Mouse (Mus musculus): ENCODE measurements around the gene Erc1. TPM values are rescaled to one million over a fixed set of nuclear protein-coding genes. Genes with fewer than 3 reads are reported as not detected.

Erc1 gene
- 7.3 and 8.7 TPM in 2 replicates for polyA plus RNA-seq (2012; rRNA removed)

DNA sequence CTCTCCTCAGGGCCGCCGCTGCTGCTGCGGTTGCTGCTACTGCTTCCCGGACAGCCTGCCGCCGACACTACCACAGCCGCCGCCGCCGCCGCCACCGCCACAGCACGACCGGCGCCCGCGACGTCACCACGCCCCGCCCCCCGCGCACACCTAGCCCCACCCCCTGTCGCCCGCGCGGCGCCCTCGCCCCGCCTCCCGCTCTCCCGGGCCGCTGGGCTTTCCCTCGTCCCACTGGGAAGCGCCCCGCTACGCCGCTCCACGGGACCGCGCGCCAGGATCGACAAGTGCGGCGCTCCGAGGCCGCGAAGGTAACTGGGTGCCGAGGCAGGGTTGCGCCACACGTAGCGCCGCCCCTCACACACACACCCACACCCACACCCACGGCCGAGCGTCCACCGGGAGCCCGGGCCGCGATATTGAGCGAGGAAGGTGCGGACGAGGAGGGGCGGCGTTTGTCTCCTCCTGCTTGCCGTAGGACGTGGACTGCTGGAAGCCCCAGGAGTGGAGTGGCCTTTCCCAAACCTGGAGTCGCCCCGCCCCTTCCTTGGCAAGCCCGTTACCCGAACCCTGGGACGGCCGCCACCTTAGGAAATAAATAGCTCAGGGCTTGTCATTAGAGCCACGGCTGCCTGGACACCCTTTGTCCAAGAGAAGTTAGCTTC lies at the start of gene Erc1:
TSS of gene Erc1 (minus strand) at position 134 of the 662 bp plus-strand sequence.
- peak; percentile 93 for DNase-seq
- TF ChIP-seq POLR2A (IDR thresholded peaks at IDR 0.05; ENCODE audit: borderline replicate concordance, extremely low read depth, low read depth, low read length) (no peak), CTCF (IDR thresholded peaks at IDR 0.05; ENCODE audit: insufficient read depth, low read length) (no peak)
- WGBS, result under 1% methylated on average over 70 of the region's 73 CpGs
- peak within 1 kb of the TSS; percentile 95 for H3K4me3 ChIP-seq (replicated peaks; ENCODE audit: extremely low read depth, low read depth, low read length)
- peaks cover 2% of the 10 kb centered on the region for H3K4me1 ChIP-seq (ENCODE audit: control insufficient read depth, insufficient read depth, low read length)

DNA sequence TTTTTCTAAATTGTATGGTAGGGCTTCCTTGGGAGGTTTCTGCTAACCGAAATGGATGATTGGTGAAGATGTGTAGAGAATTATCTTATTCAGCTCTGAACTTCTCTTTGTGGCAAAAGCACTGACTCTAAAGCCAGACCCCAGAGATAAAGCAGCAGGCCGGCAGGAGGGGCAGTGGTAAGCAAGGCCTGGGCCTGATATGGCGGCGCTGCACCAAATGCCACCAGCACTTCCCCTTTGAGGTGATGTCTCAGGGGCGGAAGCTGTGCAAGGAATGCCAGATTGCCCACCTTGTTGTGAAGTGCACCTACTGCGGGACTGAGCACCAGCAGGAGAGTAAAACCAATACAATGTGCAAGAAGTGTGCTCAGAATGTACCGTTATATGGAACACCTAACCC lies 44.7 kb upstream of the Erc1 start:
- no peak for DNase-seq
- Histone ChIP-seq H3K4me1 (ENCODE audit: control insufficient read depth, insufficient read depth, low read length) (no peaks in the 10 kb centered on the region), H3K4me3 (replicated peaks; ENCODE audit: extremely low read depth, low read depth, low read length) (no peak overlapping the region)
- WGBS, result 70% methylated on average over 7 of the region's 7 CpGs
- TF ChIP-seq CTCF (IDR thresholded peaks at IDR 0.05; ENCODE audit: insufficient read depth, low read length), result no peak

DNA sequence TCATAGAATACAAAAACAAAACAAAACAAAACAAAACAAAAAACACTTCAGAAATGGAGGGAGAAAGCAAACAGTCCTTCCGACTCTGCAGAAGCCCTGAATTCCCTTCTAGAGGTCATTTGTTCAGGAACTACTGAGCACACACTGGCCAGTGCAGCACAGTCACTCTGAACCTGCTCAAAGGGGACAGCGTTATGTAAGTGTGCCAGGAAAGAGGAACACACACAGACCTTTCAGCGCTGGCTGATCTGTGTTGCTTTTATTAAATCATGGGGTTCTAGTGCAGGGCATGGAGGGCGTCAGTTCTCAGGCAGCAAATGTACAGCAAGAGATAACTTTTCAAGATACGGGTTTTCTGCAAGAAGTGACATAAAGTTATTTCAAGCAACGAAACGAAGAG lies 35.2 kb upstream of the Erc1 start:
- no peak for TF ChIP-seq CTCF (IDR thresholded peaks at IDR 0.05; ENCODE audit: insufficient read depth, low read length)
- no peak for TF ChIP-seq POLR2A (IDR thresholded peaks at IDR 0.05; ENCODE audit: borderline replicate concordance, extremely low read depth, low read depth, low read length)
- 54% methylated on average over 7 of the region's 7 CpGs for WGBS
- no peak for DNase-seq
- Histone ChIP-seq H3K4me3 (replicated peaks; ENCODE audit: extremely low read depth, low read depth, low read length) (no peak overlapping the region), H3K4me1 (ENCODE audit: control insufficient read depth, insufficient read depth, low read length) (no peaks in the 10 kb centered on the region)

DNA sequence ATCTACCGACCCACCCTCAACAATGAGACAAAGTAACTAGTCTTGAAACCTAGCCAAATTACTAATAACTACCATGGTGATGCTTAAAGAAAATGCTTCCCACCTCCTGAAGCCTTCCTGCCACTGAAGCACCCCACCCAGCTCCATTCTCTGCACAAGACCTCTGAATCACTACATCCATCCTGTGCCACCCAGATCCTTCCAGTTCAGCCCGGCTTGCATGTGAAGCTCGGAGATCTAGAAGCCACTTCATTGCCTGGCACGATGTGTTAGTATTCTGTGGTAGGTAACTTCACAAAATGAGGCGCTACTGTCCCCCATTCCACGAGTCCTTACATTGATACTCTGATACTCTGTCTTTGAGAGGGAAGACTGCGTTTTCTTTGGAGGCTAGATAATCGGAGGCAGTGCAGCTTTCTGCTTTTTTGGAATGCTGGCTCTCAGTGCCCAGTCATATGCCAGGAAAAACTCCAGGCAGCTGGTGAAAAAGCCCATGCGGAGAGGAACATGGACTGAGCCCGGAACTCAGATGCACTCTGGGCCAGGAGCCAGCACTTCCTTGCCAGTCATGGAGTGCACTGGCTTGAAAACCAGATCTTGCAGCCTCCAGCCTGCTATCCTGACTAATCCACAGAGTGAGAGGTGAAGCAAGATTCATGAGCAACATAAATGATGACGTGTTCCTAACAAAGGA lies 16.5 kb upstream of the Erc1 start:
- TF ChIP-seq CTCF (IDR thresholded peaks at IDR 0.05; ENCODE audit: insufficient read depth, low read length) (no peak), POLR2A (IDR thresholded peaks at IDR 0.05; ENCODE audit: borderline replicate concordance, extremely low read depth, low read depth, low read length) (no peak)
- Histone ChIP-seq H3K4me1 (ENCODE audit: control insufficient read depth, insufficient read depth, low read length) (no peaks in the 10 kb centered on the region), H3K4me3 (replicated peaks; ENCODE audit: extremely low read depth, low read depth, low read length) (no peak overlapping the region)
- WGBS, result 68% methylated on average over 11 of the region's 11 CpGs
- no peak for DNase-seq

DNA sequence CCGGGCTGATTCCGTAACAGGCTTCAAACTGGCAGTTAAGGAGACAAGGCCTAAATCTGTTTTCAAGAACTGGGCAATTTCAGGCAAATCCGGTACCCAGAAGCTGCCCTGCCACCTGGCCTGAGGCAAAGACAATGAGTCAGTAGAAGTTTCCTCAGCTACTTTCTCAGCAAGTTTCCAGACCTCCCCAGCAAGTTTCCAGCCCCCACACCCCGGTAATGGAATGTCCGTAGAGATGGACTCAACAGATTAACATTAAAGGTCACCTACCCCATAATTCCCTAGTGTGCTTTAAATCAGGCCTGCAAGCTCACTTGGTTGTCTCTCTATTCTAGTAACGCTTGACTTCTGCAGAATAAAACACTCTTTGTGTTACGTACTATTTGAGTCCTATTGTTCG lies 13.6 kb upstream of the Erc1 start:
- no peak for DNase-seq
- H3K4me3 ChIP-seq (replicated peaks; ENCODE audit: extremely low read depth, low read depth, low read length), result no peak overlapping the region
- TF ChIP-seq POLR2A (IDR thresholded peaks at IDR 0.05; ENCODE audit: borderline replicate concordance, extremely low read depth, low read depth, low read length) (no peak), CTCF (IDR thresholded peaks at IDR 0.05; ENCODE audit: insufficient read depth, low read length) (no peak)
- H3K4me1 ChIP-seq (ENCODE audit: control insufficient read depth, insufficient read depth, low read length), result no peaks in the 10 kb centered on the region
- 84% methylated on average over 8 of the region's 8 CpGs for WGBS

DNA sequence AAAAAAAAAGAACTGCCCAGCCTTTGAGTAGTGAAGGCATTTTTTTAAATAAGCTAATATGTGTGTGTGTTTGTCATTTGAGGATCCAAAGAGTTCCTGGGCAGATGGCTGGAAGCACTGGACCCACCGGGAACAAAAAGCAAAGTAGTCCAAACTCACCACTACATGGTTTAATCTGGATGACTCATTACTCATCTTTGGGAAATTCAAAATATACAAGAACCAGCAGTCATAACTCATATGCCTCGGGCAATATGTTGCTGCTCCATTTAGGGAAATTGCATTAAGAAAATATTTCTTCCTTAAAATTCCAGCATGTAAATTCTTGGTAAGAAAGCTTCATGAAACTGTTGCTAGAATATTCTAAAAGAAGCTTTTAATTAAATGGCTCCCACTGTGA lies 12.3 kb upstream of the Erc1 start:
- TF ChIP-seq POLR2A (IDR thresholded peaks at IDR 0.05; ENCODE audit: borderline replicate concordance, extremely low read depth, low read depth, low read length) (no peak), CTCF (IDR thresholded peaks at IDR 0.05; ENCODE audit: insufficient read depth, low read length) (no peak)
- no peak for DNase-seq
- 82% methylated on average over 2 of the region's 2 CpGs for WGBS
- Histone ChIP-seq H3K4me3 (replicated peaks; ENCODE audit: extremely low read depth, low read depth, low read length) (no peak overlapping the region), H3K4me1 (ENCODE audit: control insufficient read depth, insufficient read depth, low read length) (no peaks in the 10 kb centered on the region)

DNA sequence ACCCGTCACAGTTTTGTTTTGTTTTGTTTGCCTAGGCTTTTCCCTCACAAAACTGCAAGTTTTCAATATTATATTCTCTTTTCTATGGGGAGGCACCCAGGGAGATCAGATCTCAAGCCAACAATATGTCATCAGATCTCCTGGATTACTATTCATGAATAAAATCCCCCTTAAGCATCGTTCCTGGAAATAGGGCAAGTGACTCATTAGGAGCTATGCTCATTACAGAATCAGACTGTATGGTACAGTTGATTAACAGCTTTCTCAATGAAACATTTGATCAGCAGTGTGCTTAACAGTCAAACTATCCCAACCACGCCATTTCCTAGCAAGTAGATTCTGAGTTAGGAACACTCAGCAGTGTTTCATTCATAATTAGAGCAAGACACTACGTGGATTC lies 7.5 kb upstream of the Erc1 start:
- TF ChIP-seq CTCF (IDR thresholded peaks at IDR 0.05; ENCODE audit: insufficient read depth, low read length) (no peak), POLR2A (IDR thresholded peaks at IDR 0.05; ENCODE audit: borderline replicate concordance, extremely low read depth, low read depth, low read length) (no peak)
- 85% methylated on average over 4 of the region's 4 CpGs for whole genome bisulfite sequencing
- no peak for DNase-seq
- H3K4me3 ChIP-seq (replicated peaks; ENCODE audit: extremely low read depth, low read depth, low read length), result no peak overlapping the region
- H3K4me1 ChIP-seq (ENCODE audit: control insufficient read depth, insufficient read depth, low read length), result no peaks in the 10 kb centered on the region

DNA sequence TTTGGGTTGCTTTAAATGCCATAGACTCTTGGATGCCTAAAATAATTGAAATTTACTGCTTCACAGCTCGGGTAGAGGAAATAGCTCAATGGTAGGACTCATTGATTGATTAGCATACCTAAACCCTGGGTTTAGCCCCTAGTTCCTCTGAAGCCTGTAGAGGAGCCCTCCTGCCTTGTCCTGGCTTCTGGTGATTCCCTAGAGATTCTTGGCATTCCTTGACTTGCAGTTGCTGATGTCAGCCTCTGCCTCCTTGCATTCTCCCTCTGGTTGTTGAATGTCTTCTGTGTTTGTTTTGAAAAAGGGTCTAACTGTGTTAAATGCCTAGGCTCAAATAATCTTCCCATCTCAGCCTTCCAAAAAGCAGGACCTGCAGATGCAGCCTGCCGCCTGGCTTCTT lies 6.2 kb upstream of the Erc1 start:
- Histone ChIP-seq H3K4me1 (ENCODE audit: control insufficient read depth, insufficient read depth, low read length) (no peaks in the 10 kb centered on the region), H3K4me3 (replicated peaks; ENCODE audit: extremely low read depth, low read depth, low read length) (no peak overlapping the region)
- no peak for TF ChIP-seq CTCF (IDR thresholded peaks at IDR 0.05; ENCODE audit: insufficient read depth, low read length)
- no peak for TF ChIP-seq POLR2A (IDR thresholded peaks at IDR 0.05; ENCODE audit: borderline replicate concordance, extremely low read depth, low read depth, low read length)
- no peak for DNase-seq
- 48% methylated on average over 2 of the region's 2 CpGs for WGBS

DNA sequence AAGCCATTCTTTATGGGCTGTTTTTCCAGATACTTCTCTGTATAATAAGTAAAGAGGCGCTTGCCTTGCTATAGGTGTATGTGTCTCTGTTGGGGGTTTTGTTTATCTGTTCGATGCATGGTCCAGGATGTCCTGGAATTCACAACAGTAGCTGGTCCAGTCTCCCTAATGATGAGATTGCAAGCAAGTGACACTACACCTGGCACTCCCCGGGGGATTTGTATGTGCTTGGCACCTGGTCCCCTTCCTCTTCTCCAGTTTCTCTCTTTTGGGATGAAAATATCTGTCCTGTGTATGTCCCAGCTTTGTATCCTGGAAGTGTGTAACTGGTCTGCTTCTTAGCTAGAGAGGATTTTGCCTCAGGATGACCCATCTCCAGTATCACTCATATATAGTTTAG lies 1.9 kb upstream of the Erc1 start:
- no peak for TF ChIP-seq POLR2A (IDR thresholded peaks at IDR 0.05; ENCODE audit: borderline replicate concordance, extremely low read depth, low read depth, low read length)
- no peak for TF ChIP-seq CTCF (IDR thresholded peaks at IDR 0.05; ENCODE audit: insufficient read depth, low read length)

DNA sequence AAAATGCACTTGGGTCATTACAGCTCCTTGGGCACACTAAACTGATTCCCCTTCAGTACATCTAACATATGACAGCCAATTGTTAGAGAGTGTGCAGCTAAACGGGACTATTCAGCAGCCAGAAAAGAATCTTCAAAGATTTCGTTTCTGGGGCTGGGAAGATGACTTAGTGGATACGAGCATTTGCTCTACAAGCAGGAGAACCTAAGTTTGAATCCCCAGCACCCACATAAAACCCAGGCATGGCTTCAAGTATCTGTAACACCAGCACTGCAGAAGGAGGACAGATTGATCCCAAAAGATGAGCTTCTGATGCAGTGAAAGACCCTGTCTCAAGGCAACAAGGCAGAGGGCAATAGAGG lies 1.4 kb upstream of the Erc1 start:
- no peak for DNase-seq
- Histone ChIP-seq H3K4me3 (replicated peaks; ENCODE audit: extremely low read depth, low read depth, low read length) (no peak overlapping the region), H3K4me1 (ENCODE audit: control insufficient read depth, insufficient read depth, low read length) (peaks cover 2% of the 10 kb centered on the region)
- 67% methylated on average over 3 of the region's 3 CpGs for WGBS
- TF ChIP-seq CTCF (IDR thresholded peaks at IDR 0.05; ENCODE audit: insufficient read depth, low read length) (no peak), POLR2A (IDR thresholded peaks at IDR 0.05; ENCODE audit: borderline replicate concordance, extremely low read depth, low read depth, low read length) (no peak)

More for the DNA sequence above, 1.9 kb upstream of the Erc1 start:
- DNase-seq, result no peak
- H3K4me3 ChIP-seq (replicated peaks; ENCODE audit: extremely low read depth, low read depth, low read length), result no peak overlapping the region
- peaks cover 2% of the 10 kb centered on the region for H3K4me1 ChIP-seq (ENCODE audit: control insufficient read depth, insufficient read depth, low read length)
- WGBS, result 84% methylated on average over 3 of the region's 3 CpGs

Data from lung, adult 2 months (tissue).